Mouse (Mus musculus) central nervous system, embryonic 18 days (tissue): ENCODE results near the gene Rps23. TPM values are rescaled to one million over a fixed set of nuclear protein-coding genes. Genes with fewer than 3 reads are reported as not detected.

Source experiments
- polyA plus RNA-seq: library from polyadenylated mRNA; depleted of rRNA; stranded (reverse); fragments of >200 nt; gene quantifications from 2 replicates; pipeline ENCODE4 v1.2.3, GENCODE M21; 2012; rRNA removed

Rps23 gene
- 1,011 and 1,012 TPM in 2 replicates for polyA plus RNA-seq

GRCm38 (mm10) chr13:90922751-90923612 lies at the start of gene Rps23:
TSS of gene Rps23 (plus strand) at chr13:90922958.

GRCm38 (mm10) chr13:90905176-90905575 lies 17.6 kb upstream of the Rps23 start, which contains the start of gene Atp6ap1l:
TSS of gene Atp6ap1l (minus strand) at chr13:90905355.

Other genes starting within 250 kb of the Rps23 start
- 5.4 and 7.8 TPM in 2 replicates for gene Atp6ap1l, start 17.6 kb upstream of the Rps23 start, polyA plus RNA-seq